Mouse (Mus musculus) erythroblast, embryonic 14.5 days (primary cell): ENCODE results near the gene Chmp1a. TPM values are rescaled to one million over a fixed set of nuclear protein-coding genes. Genes with fewer than 3 reads are reported as not detected.
A peak's percentile ranks its signal among the peaks of the same experiment; 100 is the strongest.

Source experiments
- H3K27me3 ChIP-seq: 2 replicates; pipeline ENCODE4 v1.6.1; 2012; ENCODE audit warnings: inconsistent platforms; ENCODE audit not compliant: control insufficient read depth
- H3K36me3 ChIP-seq: 2 replicates; pipeline ENCODE4 v1.6.1; 2012; ENCODE audit warnings: mild to moderate bottlenecking, inconsistent platforms; ENCODE audit not compliant: control insufficient read depth
- H3K4me1 ChIP-seq: 2 replicates; pipeline ENCODE4 v1.6.1; 2012; ENCODE audit warnings: inconsistent platforms; ENCODE audit not compliant: control insufficient read depth
- H3K4me3 ChIP-seq: replicated peaks from 2 replicates; pipeline ENCODE3; 2012; ENCODE audit warnings: moderate library complexity, mild to moderate bottlenecking, inconsistent platforms
- H3K9me3 ChIP-seq: 2 replicates; pipeline ENCODE4 v1.6.1; 2012; ENCODE audit warnings: low read length, inconsistent platforms, mixed read lengths; ENCODE audit not compliant: control insufficient read depth
- GATA1 ChIP-seq: IDR thresholded peaks from 2 replicates; pipeline ENCODE4 v1.6.1; 2012; ENCODE audit warnings: low read length, inconsistent platforms, mixed read lengths
- TAL1 ChIP-seq: IDR thresholded peaks from 3 replicates; pipeline ENCODE4 v1.6.1; 2012; ENCODE audit warnings: low read length, inconsistent platforms, mixed read lengths
- polyA plus RNA-seq: library from polyadenylated mRNA; stranded (reverse); fragments of >175 nt; gene quantifications from 2 replicates; pipeline ENCODE4 v1.2.3, GENCODE M21; 2012

Gene Chmp1a
- polyA plus RNA-seq, 1 experiment = 2.7 TPM

- peaks cover 62% of the 10 kb centered on the region for H3K36me3 ChIP-seq
These were observed 35.2 kb upstream of the Chmp1a start for GRCm38 (mm10) chr8:123247748-123248147.

GRCm38 (mm10) chr8:123245543-123245942 lies 33.0 kb upstream of the Chmp1a start:
- no peaks in the 10 kb centered on the region for H3K9me3 ChIP-seq
- no peak for TF ChIP-seq GATA1
- TF ChIP-seq TAL1 = no peak
- H3K4me1 ChIP-seq = no peaks in the 10 kb centered on the region
- no peak overlapping the region for H3K4me3 ChIP-seq
- no peaks in the 10 kb centered on the region for H3K27me3 ChIP-seq
- peaks cover 53% of the 10 kb centered on the region for H3K36me3 ChIP-seq

More at GRCm38 (mm10) chr8:123247748-123248147, 35.2 kb upstream of the Chmp1a start:
- Histone ChIP-seq H3K9me3 (no peaks in the 10 kb centered on the region), H3K4me1 (peaks cover 6% of the 10 kb centered on the region), H3K4me3 (no peak overlapping the region), H3K27me3 (no peaks in the 10 kb centered on the region)
- TF ChIP-seq TAL1 (no peak), GATA1 (no peak)

GRCm38 (mm10) chr8:123244382-123244781 lies 31.8 kb upstream of the Chmp1a start:
- Histone ChIP-seq H3K27me3 (no peaks in the 10 kb centered on the region), H3K4me1 (no peaks in the 10 kb centered on the region), H3K36me3 (peaks cover 49% of the 10 kb centered on the region), H3K4me3 (no peak overlapping the region), H3K9me3 (no peaks in the 10 kb centered on the region)
- TF ChIP-seq TAL1 = no peak
- no peak for TF ChIP-seq GATA1

- Histone ChIP-seq H3K27me3 (no peaks in the 10 kb centered on the region), H3K36me3 (peaks cover 36% of the 10 kb centered on the region), H3K9me3 (no peaks in the 10 kb centered on the region), H3K4me3 (no peak overlapping the region), H3K4me1 (no peaks in the 10 kb centered on the region)
- no peak for TF ChIP-seq TAL1
- no peak for TF ChIP-seq GATA1
These were observed 30.5 kb upstream of the Chmp1a start for GRCm38 (mm10) chr8:123243053-123243452.

GRCm38 (mm10) chr8:123242107-123242923 lies 29.8 kb upstream of the Chmp1a start:
- Histone ChIP-seq H3K4me1 (no peaks in the 10 kb centered on the region), H3K4me3 (no peak overlapping the region), H3K9me3 (no peaks in the 10 kb centered on the region), H3K36me3 (peaks cover 28% of the 10 kb centered on the region), H3K27me3 (no peaks in the 10 kb centered on the region)
- TF ChIP-seq TAL1 (no peak), GATA1 (no peak)

GRCm38 (mm10) chr8:123239398-123239797 lies 26.8 kb upstream of the Chmp1a start:
- H3K36me3 ChIP-seq = peaks cover 5% of the 10 kb centered on the region
- TF ChIP-seq GATA1 (no peak), TAL1 (no peak)
- H3K4me3 ChIP-seq = no peak overlapping the region
- no peaks in the 10 kb centered on the region for H3K9me3 ChIP-seq
- H3K4me1 ChIP-seq = peaks cover 23% of the 10 kb centered on the region
- H3K27me3 ChIP-seq = peaks cover 22% of the 10 kb centered on the region

- Histone ChIP-seq H3K27me3 (peaks cover 35% of the 10 kb centered on the region), H3K4me3 (peak within 1 kb of the TSS; percentile 72), H3K9me3 (no peaks in the 10 kb centered on the region), H3K4me1 (peaks cover 23% of the 10 kb centered on the region), H3K36me3 (no peaks in the 10 kb centered on the region)
- TF ChIP-seq GATA1 (no peak), TAL1 (no peak)
These were observed 23.2 kb upstream of the Chmp1a start, which contains the start of gene Spata2l for GRCm38 (mm10) chr8:123235520-123236497. TSS of gene Spata2l (minus strand) at chr8:123236233.

- peaks cover 35% of the 10 kb centered on the region for H3K27me3 ChIP-seq
- H3K9me3 ChIP-seq = no peaks in the 10 kb centered on the region
- H3K4me3 ChIP-seq = peak overlapping the region; percentile 72
- peaks cover 23% of the 10 kb centered on the region for H3K4me1 ChIP-seq
- no peak for TF ChIP-seq GATA1
- TF ChIP-seq TAL1 = no peak
- H3K36me3 ChIP-seq = peaks cover 5% of the 10 kb centered on the region
These were observed 22.5 kb upstream of the Chmp1a start for GRCm38 (mm10) chr8:123234918-123235519.

- H3K4me1 ChIP-seq = peaks cover 23% of the 10 kb centered on the region
- no peak overlapping the region for H3K4me3 ChIP-seq
- no peak for TF ChIP-seq GATA1
- no peaks in the 10 kb centered on the region for H3K9me3 ChIP-seq
- H3K27me3 ChIP-seq = peaks cover 35% of the 10 kb centered on the region
- H3K36me3 ChIP-seq = peaks cover 10% of the 10 kb centered on the region
These were observed 21.2 kb upstream of the Chmp1a start for GRCm38 (mm10) chr8:123233760-123234159.
